Mouse (Mus musculus) spleen, adult 2 months (tissue): ENCODE results near the gene Ext2.

Experiments used
- CTCF ChIP-seq: fragments of 200-500 bp; IDR thresholded peaks from 2 replicates; pipeline ENCODE4 v1.5.1; 2011; ENCODE audit warnings: mild to moderate bottlenecking, inconsistent platforms; ENCODE audit not compliant: insufficient read depth, insufficient read length, insufficient replicate concordance; ENCODE audit errors: extremely low read depth
- POLR2A ChIP-seq: fragments of 200-500 bp; IDR thresholded peaks from 2 replicates; pipeline ENCODE4 v1.6.1; 2011; ENCODE audit warnings: low read depth, low read length, inconsistent platforms

GRCm38 (mm10) chr2:93723138-93723744, 99.1 kb downstream of the Ext2 start:
- TF ChIP-seq CTCF, result no peak
- no peak for TF ChIP-seq POLR2A
